Mouse (Mus musculus) skeletal muscle tissue, adult 2 months (tissue): ENCODE measurements around the gene Il22ra1.

Experiments used
- DNase-seq: peaks from one replicate; pipeline ENCODE4 v3.0.0-alpha.2; 2012; ENCODE audit warnings: low read depth, low spot score

The Il22ra1 gene

GRCm38 (mm10) chr4:135770611-135771305 is 42.8 kb downstream of the Il22ra1 start:
- DNase-seq, result no peak

GRCm38 (mm10) chr4:135771592-135771991 is 43.6 kb downstream of the Il22ra1 start:
- no peak for DNase-seq

GRCm38 (mm10) chr4:135772671-135773070 is 44.7 kb downstream of the Il22ra1 start:
- peak; percentile 83 for DNase-seq

- peak; percentile 40 for DNase-seq
These were observed 46.5 kb downstream of the Il22ra1 start for GRCm38 (mm10) chr4:135774496-135774895.

GRCm38 (mm10) chr4:135776850-135777249 is 48.9 kb downstream of the Il22ra1 start:
- DNase-seq, result no peak

GRCm38 (mm10) chr4:135779661-135780060 is 51.7 kb downstream of the Il22ra1 start:
- no peak for DNase-seq

GRCm38 (mm10) chr4:135780255-135780654 is 52.3 kb downstream of the Il22ra1 start:
- DNase-seq, result no peak

GRCm38 (mm10) chr4:135781304-135781703 is 53.3 kb downstream of the Il22ra1 start:
- DNase-seq, result no peak

- DNase-seq, result no peak
These were observed 58.6 kb downstream of the Il22ra1 start for GRCm38 (mm10) chr4:135786581-135786980.

GRCm38 (mm10) chr4:135787271-135787670 is 59.3 kb downstream of the Il22ra1 start:
- DNase-seq, result no peak

GRCm38 (mm10) chr4:135789135-135789534 is 61.2 kb downstream of the Il22ra1 start:
- no peak for DNase-seq

GRCm38 (mm10) chr4:135792821-135793220 is 64.8 kb downstream of the Il22ra1 start:
- DNase-seq, result no peak

- peak; percentile 46 for DNase-seq
These were observed 70.0 kb downstream of the Il22ra1 start for GRCm38 (mm10) chr4:135797931-135798330.

- peak; percentile 95 for DNase-seq
These were observed 73.6 kb downstream of the Il22ra1 start for GRCm38 (mm10) chr4:135801543-135801942.
